Mouse (Mus musculus) gastrocnemius, postnatal 4 days (tissue): ENCODE data around the gene Commd4. TPM values are rescaled to one million over a fixed set of nuclear protein-coding genes. Genes with fewer than 3 reads are reported as not detected.
A peak's percentile ranks its signal among the peaks of the same experiment; 100 is the strongest.
"Not testable (repeated sequence)": the region's sequence is repeated elsewhere in the genome, so short reads cannot be mapped to it uniquely, and the experiment has no call there.

Experiments used
- DNase-seq, 2 experiments: peaks; one replicate each; pipeline ENCODE4 v3.0.0; 2021 to 2022; ENCODE audit warnings: low spot score in 2 of 2, mixed read lengths in 2 of 2
- long read RNA-seq, 2 experiments: library from polyadenylated mRNA; stranded (forward); transcript quantifications; one replicate each; pipeline ENCODE4 v2.0.0; 2021
- total RNA-seq, 2 experiments: library from RNA; stranded (reverse); gene quantifications; 2 replicates each; pipeline ENCODE4 v1.2.3; 2021

Commd4 gene
- total RNA-seq: 10 to 100 TPM; 38.8 to 40.9 TPM
- long read RNA-seq, experiment 1, transcript Commd4-201 (8 exons, 858 nt): major isoform, 34 of 50 reads
- long read RNA-seq, experiment 1, partial matches to known transcripts: 2 of 50 reads
- long read RNA-seq, experiment 1, other reads (novel, unspliced or antisense): 12 of 50 reads
- long read RNA-seq, experiment 2, transcript Commd4-204 (7 exons, 1,941 nt): minor isoform, 7 of 42 reads
- long read RNA-seq, experiment 2, transcript Commd4-201 (8 exons, 858 nt): major isoform, 21 of 42 reads
- long read RNA-seq, experiment 2, partial matches to known transcripts: 4 of 42 reads
- long read RNA-seq, experiment 2, other reads (novel, unspliced or antisense): 8 of 42 reads

DNA sequence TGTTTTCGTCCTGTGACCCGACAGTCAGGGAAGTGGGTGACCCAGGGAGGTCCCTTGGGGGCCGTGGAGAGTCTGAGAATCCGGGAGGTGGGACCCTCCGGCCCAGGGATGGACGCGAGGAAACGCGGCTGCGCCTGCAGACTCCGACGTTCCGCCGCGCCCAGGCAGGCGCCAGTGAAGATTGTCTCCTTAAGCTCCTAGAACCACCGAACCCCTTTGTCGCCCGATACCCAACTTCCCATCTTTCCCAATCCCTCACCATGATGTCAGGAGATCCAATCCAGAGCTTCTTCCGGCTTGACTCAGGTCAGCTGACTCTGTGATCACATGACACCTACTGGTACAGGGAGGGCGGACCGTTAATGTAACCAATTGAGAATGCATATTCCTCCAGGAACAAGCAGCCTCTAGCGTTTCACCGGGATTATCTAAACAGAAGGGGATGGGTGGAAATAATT is at the start of gene Commd4:
TSS of gene Commd4 (minus strand) at position 319 of the 458 bp plus-strand sequence.
- peak; percentile 86 to 97 for DNase-seq

- no peak for DNase-seq
Measured at GRCm38 (mm10) chr9:57206896-57207295, 48.8 kb upstream of the Commd4 start.

DNA sequence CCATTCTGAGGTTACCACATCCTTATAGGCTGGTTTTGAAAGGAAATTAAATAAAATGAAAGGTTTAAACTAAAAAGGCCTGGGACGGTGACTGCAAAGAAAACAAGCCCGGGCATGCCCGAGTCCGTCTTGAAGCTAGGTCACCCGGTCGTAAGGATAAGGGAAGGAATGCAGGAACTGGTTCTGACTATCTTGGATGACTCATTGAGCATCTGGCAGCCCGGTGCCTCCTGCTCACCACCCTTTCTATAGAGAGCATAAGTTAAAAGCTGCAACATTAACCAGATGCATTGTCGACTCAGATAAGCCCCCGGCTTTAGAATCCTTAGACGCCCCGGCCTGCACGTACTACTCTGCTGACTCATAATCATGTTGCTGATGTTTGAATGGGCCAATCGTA is 45.4 kb upstream of the Commd4 start:
- DNase-seq: not testable (repeated sequence)

- DNase-seq: no peak
Measured at GRCm38 (mm10) chr9:57202981-57203380, 44.9 kb upstream of the Commd4 start.

- DNase-seq: no peak
Measured at GRCm38 (mm10) chr9:57197414-57197813, 39.3 kb upstream of the Commd4 start.

DNA sequence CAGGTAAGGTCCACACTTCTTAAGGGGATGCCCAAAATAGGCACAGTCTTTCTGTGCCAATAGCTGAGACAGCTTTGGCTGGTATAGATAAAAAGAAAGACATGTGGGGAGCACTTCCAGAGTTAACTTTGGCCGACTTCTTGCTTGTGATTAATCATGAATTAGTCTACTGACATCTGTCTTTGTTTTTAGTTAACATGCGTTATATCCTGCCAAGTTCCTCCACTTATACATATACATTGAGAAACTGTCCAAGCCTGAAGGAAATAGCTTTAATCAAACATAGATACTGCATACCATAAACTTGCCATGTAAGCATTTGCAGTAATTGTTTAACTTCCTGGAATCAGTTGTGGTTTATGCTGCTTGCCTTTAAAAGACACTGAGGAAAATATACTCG is 38.6 kb upstream of the Commd4 start:
- DNase-seq: no peak

GRCm38 (mm10) chr9:57168411-57168810 is 10.3 kb upstream of the Commd4 start:
- no peak for DNase-seq

GRCm38 (mm10) chr9:57166173-57166572 is 8.0 kb upstream of the Commd4 start:
- DNase-seq: no peak

DNA sequence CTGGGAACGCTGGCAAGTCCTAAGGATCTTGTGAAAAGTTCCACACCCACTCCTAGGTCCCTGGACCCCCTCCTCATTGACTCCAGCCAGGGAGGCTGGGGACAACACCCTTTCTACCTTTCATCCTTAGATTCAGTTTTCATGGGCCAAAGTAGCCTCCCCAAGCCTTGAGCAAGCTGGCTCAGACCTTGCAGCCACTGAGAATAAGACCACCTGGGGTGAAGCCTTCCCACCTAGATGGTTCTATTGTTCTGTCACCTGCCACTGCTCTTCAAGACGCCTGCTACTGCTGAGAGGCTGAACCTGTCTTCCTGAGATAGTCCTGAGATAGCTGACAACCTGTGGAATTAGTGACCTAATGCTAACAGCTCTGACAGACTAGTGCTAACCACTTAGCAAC is 5.0 kb upstream of the Commd4 start:
- no peak for DNase-seq

- DNase-seq: no peak
Measured at GRCm38 (mm10) chr9:57162496-57162895, 4.4 kb upstream of the Commd4 start.

DNA sequence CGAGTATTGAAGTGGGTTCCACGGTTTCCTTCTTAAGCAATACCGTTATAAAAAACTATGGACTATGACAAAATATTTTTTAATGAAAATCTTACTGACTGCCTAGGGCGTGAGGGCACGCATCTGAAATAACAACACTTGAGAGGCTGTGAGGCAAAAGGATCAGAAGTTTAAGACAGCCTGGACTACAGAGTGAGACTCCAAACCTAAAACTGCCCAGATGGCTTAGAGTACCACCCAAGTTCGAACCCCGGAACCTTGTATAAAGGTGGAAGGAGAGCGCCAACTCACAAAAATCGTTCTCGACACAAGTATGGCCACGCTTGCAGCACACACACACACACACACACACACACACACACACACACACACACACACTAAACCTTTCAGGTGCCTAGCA is 375 bp upstream of the Commd4 start:
- no peak for DNase-seq

DNA sequence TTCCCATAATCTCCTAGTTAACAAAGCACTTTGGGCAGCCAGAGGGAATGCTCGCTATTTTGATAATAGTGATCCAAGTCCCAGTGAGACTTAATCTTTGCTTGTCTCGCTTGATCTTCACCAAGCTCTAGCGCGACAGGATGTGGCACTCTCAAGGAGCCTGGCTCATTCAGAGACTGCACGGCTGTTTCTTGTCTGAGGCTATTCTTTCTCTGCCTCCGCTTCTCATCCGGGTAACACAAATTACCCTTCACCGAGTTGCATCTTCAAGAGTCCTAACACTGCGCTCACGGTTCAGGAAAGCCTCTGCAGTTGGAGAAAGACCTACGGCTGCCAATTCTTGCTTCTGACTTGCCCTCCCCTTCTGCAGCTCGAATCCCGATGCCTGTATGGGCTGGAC is 632 bp downstream of the Commd4 start:
- DNase-seq: no peak

- DNase-seq: no peak
Measured at GRCm38 (mm10) chr9:57156823-57157222, 1.3 kb downstream of the Commd4 start.

DNA sequence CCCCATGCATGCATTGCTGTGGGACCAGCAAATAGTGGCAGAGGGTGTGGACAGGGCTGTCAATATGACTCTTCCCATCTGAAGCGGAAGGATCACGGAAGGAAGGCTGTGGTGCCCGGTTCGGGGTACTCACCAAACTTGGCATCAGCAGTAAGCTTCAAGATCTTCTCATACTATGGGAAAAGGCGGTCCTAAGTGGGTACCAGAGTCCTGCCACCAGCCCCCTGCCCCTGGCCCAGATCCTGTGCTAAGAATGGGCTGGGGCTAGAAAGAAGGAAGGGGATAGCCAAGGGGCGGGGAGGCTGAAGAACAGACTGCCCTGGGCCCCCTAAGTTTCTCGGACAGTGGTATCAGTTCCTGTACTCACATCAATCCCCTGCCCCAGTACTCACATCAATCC is 1.7 kb downstream of the Commd4 start:
- DNase-seq: no peak

GRCm38 (mm10) chr9:57152331-57152730 is 5.8 kb downstream of the Commd4 start:
- DNase-seq: no peak

DNA sequence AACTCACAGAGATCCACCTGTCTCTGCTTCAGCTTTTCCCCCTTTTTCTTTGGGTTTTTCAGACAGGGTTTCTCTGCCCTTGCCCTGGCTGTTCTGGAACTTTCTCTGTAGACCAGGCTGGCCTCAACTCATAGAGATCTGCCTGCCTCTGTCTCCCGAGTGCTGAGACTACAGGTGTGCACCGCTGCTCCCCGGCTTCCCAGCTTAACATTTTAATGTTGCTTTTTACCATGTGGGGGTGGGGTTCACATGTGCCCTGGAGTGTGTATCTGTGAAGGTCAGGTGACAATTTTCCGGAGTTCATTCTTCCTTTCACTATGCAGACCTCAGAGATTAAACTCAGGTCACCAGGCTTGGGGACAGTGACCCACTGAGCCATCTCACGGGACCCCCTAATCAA is 7.9 kb downstream of the Commd4 start:
- no peak for DNase-seq

DNA sequence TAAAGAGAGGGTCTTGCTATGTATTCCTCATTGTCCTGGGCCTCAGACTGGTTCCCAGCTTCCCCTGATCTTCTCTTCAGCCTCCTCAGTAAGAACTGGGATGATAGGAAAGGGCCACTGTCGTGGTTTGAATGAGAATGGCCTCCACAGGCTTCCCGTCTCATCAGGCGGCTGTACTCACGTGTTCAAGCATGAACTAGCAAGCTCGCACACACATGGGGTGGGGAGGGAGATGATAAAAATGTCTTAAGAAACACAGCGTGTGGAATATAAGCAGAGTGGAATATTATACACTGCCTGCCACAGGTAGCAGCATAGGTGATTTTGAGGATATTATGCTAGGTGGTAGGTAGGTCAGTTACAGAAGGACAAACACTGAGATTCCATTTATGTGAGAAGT is 9.1 kb downstream of the Commd4 start:
- no peak for DNase-seq

GRCm38 (mm10) chr9:57148144-57148878 is 9.8 kb downstream of the Commd4 start, which contains the start of gene Neil1:
TSS of gene Neil1 (minus strand) at chr9:57148305.
- peak in 1 of 2 experiments; percentile 76 for DNase-seq

GRCm38 (mm10) chr9:57147205-57148143 is 10.7 kb downstream of the Commd4 start:
- peak in 1 of 2 experiments; percentile 13 for DNase-seq

DNA sequence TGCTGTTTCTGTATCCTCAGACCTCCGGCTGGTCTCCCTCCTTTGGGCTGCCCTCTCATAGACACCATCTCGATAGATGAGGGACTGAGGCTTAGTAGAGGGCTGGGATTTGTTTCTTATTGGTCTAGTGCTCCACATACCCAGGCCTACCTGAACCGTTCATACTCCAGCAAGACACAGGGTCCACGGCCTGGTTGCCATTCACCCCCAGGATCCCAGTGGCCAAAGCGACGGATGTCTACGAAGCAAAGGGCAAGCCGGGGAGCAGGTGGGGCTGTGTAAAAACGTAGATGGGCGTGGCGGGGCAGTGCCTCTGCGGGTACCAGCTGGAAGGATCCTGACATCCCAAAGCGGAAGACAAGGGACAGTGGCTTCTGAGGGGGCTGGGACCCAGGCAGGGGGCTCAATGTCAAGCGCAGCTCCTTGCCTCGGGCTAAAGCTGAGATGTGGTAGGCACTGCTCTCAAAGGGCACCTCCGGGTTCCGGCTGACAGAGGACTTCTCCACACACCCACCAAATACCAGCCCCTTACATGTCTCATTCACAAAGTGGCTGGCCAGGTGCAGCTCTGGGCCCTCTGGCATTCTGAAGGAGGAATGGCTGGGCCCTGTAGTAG is 11.6 kb downstream of the Commd4 start:
- no peak for DNase-seq

DNA sequence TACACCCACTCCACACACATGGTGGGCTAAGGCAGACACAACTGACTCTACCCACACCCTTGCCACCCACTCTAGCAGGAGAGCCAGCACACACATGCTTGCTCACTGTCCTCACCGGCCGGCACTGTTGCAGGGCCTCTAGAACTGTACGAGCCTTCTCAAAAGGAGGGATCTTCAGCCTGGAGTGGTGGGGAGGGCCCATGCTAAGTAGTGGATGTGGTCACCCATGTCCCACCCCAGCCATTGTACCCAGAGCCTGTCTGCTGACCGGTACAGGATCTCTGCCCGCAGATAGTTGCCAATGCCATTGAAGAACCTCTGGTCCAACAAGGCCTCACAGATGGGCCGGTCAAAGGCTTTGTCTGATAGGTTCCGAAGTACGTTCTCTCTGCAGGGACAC is 13.3 kb downstream of the Commd4 start:
- DNase-seq: no peak
